Mouse (Mus musculus) brain, embryonic 14.5 days (tissue): ENCODE measurements around the gene Adcy7. TPM values are rescaled to one million over a fixed set of nuclear protein-coding genes. Genes with fewer than 3 reads are reported as not detected.

Experiments used
- DNase-seq: peaks from one replicate; pipeline ENCODE4 v3.0.0-alpha.2; 2011; ENCODE audit warnings: low read depth
- CTCF ChIP-seq: fragments of 200-500 bp; IDR thresholded peaks from 2 replicates; pipeline ENCODE4 v1.5.1; 2012; ENCODE audit warnings: inconsistent platforms, mild to moderate bottlenecking, moderate library complexity, borderline replicate concordance; ENCODE audit not compliant: insufficient read depth, insufficient read length; ENCODE audit errors: extremely low read depth
- POLR2A ChIP-seq: fragments of 200-500 bp; IDR thresholded peaks from 2 replicates; pipeline ENCODE4 v1.6.1; 2012; ENCODE audit warnings: mild to moderate bottlenecking, inconsistent platforms, borderline replicate concordance; ENCODE audit not compliant: poor library complexity, insufficient read depth, insufficient read length, severe bottlenecking; ENCODE audit errors: extremely low read depth
- polyA plus RNA-seq: library from polyadenylated mRNA; depleted of rRNA; stranded (reverse); fragments of >200 nt; gene quantifications from 2 replicates; pipeline ENCODE4 v1.2.3, GENCODE M21; 2012; rRNA removed

The Adcy7 gene
- 2.2 and 3.7 TPM in 2 replicates for polyA plus RNA-seq

DNA sequence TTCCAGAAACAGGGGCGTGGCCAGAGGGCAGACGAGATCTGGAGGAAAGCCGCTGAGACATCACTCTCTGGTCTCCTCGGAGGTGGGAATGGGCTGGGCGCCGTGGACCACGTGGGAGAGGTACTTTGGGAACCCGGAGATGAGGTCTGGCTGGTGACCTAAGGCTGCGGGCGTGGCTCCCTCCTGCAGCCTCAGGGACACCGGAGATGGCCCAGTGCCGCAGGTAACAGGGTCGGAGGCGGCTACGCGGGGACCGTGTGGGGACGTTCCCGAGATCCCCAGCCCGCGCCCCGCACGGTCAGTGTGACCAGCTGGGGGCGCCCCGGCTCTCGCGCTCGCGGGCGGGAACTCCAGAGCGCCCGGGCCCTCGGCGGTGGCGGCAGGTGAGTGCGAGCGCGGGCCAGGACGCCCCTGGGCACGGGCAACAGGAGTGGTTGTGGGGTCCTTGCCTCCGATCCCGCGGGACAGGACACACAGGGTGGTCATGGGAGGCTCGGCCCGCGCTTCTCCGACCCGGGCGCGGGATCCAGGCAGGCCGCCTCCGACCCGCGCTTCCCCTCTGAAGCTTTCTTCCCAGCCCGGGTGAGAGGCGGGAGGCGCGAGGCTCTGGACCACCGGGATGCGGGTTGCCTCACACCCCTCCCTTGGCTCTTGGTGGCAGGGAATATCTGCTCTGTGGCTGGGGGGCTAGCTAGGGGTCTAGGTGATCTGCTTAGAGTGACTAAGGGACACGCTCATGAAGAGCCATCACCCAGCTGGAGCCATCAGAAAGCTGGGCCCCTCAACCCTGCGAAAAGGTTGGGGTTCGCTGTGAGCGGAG lies at the start of gene Adcy7:
TSS of gene Adcy7 (plus strand) at position 173 of the 820 bp plus-strand sequence.
- DNase-seq = peak; percentile 34
- TF ChIP-seq CTCF (peak; percentile 40; the same call in 1 of the 2 replicates), POLR2A (no peak)

GRCm38 (mm10) chr8:88225358-88225757 lies 46.8 kb upstream of the Adcy7 start:
- TF ChIP-seq CTCF (no peak), POLR2A (no peak)
- peak; percentile 54 for DNase-seq

GRCm38 (mm10) chr8:88227851-88228250 lies 44.4 kb upstream of the Adcy7 start:
- no peak for DNase-seq
- TF ChIP-seq CTCF (no peak), POLR2A (no peak)

DNA sequence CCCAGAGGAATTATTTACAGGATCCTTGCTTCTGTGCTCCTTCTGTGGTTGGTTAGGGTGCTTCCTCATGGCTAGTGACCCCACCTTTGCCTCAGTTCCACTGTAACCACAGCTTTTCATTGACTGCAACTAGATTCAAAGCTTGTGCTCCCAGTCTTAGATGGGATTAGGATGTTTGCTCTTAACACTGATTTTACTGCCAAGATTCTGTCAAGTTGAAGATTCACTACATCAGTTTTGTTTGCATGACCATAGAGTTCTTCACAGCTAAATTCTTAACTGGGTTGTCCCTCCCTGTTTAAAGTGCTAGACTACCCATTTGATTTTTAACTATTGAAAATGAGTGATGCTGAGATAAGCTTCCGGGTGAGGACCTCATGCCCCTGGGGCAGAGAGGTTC lies 43.9 kb upstream of the Adcy7 start:
- no peak for TF ChIP-seq CTCF
- no peak for TF ChIP-seq POLR2A
- peak; percentile 48 for DNase-seq

GRCm38 (mm10) chr8:88228800-88229199 lies 43.4 kb upstream of the Adcy7 start:
- DNase-seq = no peak
- TF ChIP-seq CTCF (no peak), POLR2A (no peak)

- no peak for DNase-seq
- TF ChIP-seq CTCF (no peak), POLR2A (no peak)
These were observed 35.5 kb upstream of the Adcy7 start for GRCm38 (mm10) chr8:88236666-88237065.

- TF ChIP-seq POLR2A (no peak), CTCF (no peak)
- DNase-seq = no peak
These were observed 34.6 kb upstream of the Adcy7 start for GRCm38 (mm10) chr8:88237606-88238005.

GRCm38 (mm10) chr8:88239277-88239676 lies 32.9 kb upstream of the Adcy7 start:
- TF ChIP-seq CTCF (no peak), POLR2A (no peak)
- DNase-seq = no peak

GRCm38 (mm10) chr8:88241871-88242270 lies 30.3 kb upstream of the Adcy7 start:
- TF ChIP-seq CTCF = no peak
- no peak for TF ChIP-seq POLR2A
- no peak for DNase-seq

DNA sequence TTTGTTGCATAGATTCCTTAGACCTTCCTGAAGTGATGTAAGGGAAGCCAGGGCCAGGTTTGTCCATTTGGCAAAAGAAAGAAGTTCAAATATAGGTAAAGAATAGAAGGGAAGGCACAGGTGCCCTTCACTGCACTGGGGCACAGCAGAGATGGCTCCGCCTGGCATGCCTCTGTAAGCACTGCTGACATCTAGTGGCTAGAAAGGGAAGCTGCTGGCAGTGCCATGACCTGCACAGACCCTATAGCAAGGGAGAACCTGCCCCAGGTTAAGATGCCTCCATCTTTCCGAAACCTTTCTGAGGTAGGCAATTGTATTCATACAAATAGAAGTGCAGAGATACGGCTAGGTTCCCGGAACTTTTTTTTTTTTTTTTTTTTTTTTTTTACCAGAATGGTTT lies 27.9 kb upstream of the Adcy7 start:
- DNase-seq = peak; percentile 55
- TF ChIP-seq POLR2A (no peak), CTCF (peak; percentile 89)

- DNase-seq = peak; percentile 35
- peak; percentile 45; the same call in 1 of the 2 replicates for TF ChIP-seq CTCF
- TF ChIP-seq POLR2A = no peak
These were observed 19.4 kb upstream of the Adcy7 start for GRCm38 (mm10) chr8:88252791-88253190.

DNA sequence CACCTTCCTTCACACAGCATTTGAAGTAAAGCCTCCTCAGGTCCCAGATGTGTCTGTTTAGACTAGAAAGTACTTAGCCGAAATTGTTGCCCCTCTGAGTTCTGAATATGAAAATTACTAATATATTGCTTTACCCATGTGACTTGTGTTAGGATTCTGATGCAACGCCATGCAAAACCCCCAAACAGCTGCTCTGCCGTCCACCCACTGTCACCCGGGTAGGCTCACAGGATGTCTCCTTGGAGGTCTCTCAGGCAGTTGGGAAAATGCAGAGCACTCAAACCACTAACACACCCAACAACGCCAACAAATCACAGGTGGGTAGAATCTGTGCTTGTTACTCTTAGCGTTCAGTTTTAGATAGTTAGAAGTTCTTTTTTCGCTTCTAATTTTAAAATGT lies 17.2 kb upstream of the Adcy7 start:
- DNase-seq = no peak
- TF ChIP-seq POLR2A (no peak), CTCF (no peak)
